Mouse (Mus musculus) MEL (cell line): ENCODE data around the gene Srsf5. TPM values are rescaled to one million over a fixed set of nuclear protein-coding genes. Genes with fewer than 3 reads are reported as not detected.
A peak's percentile ranks its signal among the peaks of the same experiment; 100 is the strongest.
"Not testable (repeated sequence)": the region's sequence is repeated elsewhere in the genome, so short reads cannot be mapped to it uniquely, and the experiment has no call there.

Source experiments
- DNase-seq: peaks from one replicate; pipeline ENCODE4 v3.0.0; 2011; ENCODE audit warnings: low read depth, low spot score
- H3K27ac ChIP-seq: 2 replicates; pipeline ENCODE4 v1.5.1; 2012; ENCODE audit warnings: low read depth, mild to moderate bottlenecking, control low read depth, low read length, moderate library complexity; ENCODE audit not compliant: control insufficient read depth
- H3K27me3 ChIP-seq, 2 experiments: fragments of 150-350 bp in 1 of 2; sonication (generic) in 1 of 2; 2 replicates each; pipeline ENCODE4 v1.6.1; 2012; ENCODE audit warnings: low read length in 2 of 2, mild to moderate bottlenecking in 2 of 2, improper control_type of control experiment in 1 of 2, moderate library complexity in 1 of 2; ENCODE audit not compliant: insufficient read depth in 2 of 2, control insufficient read depth in 1 of 2
- H3K36me3 ChIP-seq, 2 experiments: 2 replicates each; pipeline ENCODE4 v1.6.1; 2012 to 2014; ENCODE audit warnings: low read length in 2 of 2, improper control_type of control experiment in 1 of 2, inconsistent platforms in 1 of 2, mild to moderate bottlenecking in 1 of 2; ENCODE audit not compliant: insufficient read depth in 2 of 2, control insufficient read depth in 1 of 2
- H3K4me1 ChIP-seq, 2 experiments: fragments of 150-350 bp in 1 of 2; sonication (generic) in 1 of 2; 2 replicates each; pipeline ENCODE4 v1.6.1; 2012; ENCODE audit warnings: low read length in 2 of 2, improper control_type of control experiment in 1 of 2, mild to moderate bottlenecking in 1 of 2; ENCODE audit not compliant: insufficient read depth in 2 of 2, control insufficient read depth in 1 of 2
- H3K4me3 ChIP-seq, 2 experiments: fragments of 150-350 bp in 1 of 2; sonication (generic) in 1 of 2; 2 replicates each; pipeline ENCODE4 v1.5.1; 2012; ENCODE audit warnings: low read depth in 2 of 2, low read length in 2 of 2, mild to moderate bottlenecking in 2 of 2, moderate library complexity in 2 of 2, control low read depth in 1 of 2, improper control_type of control experiment in 1 of 2; ENCODE audit not compliant: control insufficient read depth in 1 of 2, insufficient read depth in 1 of 2
- H3K79me2 ChIP-seq: 2 replicates; pipeline ENCODE4 v1.6.1; 2012; ENCODE audit warnings: mild to moderate bottlenecking, low read length, moderate library complexity; ENCODE audit not compliant: control insufficient read depth, poor library complexity, insufficient read depth
- H3K9ac ChIP-seq: 2 replicates; pipeline ENCODE4 v1.6.1; 2012; ENCODE audit warnings: low read depth, mild to moderate bottlenecking, control low read depth, low read length, moderate library complexity; ENCODE audit not compliant: control insufficient read depth, poor library complexity, severe bottlenecking
- H3K9me3 ChIP-seq: fragments of 150-350 bp; sonication (generic); replicated peaks from 2 replicates; pipeline ENCODE4 v1.6.1; 2012; ENCODE audit warnings: mild to moderate bottlenecking, low read length, improper control_type of control experiment, moderate library complexity; ENCODE audit not compliant: insufficient read depth
- BHLHE40 ChIP-seq: IDR thresholded peaks from 2 replicates; pipeline ENCODE4 v1.6.1; 2012; ENCODE audit warnings: low read depth, mild to moderate bottlenecking, inconsistent platforms, low read length, improper control_type of control experiment, borderline replicate concordance
- CHD2 ChIP-seq: IDR thresholded peaks from 2 replicates; pipeline ENCODE4 v1.6.1; 2011; ENCODE audit warnings: low read length, improper control_type of control experiment
- CTCF ChIP-seq, 3 experiments: IDR thresholded peaks in 2 of 3; conservative IDR thresholded peaks in 1 of 3; 2 replicates each; pipeline ENCODE4 v1.5.1; 2011 to 2012; ENCODE audit warnings: low read length in 3 of 3, low read depth in 2 of 3, mild to moderate bottlenecking in 2 of 3, improper control_type of control experiment in 1 of 3, inconsistent platforms in 1 of 3, mixed read lengths in 1 of 3, moderate library complexity in 1 of 3; ENCODE audit not compliant: control insufficient read depth in 1 of 3, insufficient read depth in 1 of 3, poor library complexity in 1 of 3, severe bottlenecking in 1 of 3
- E2F4 ChIP-seq: IDR thresholded peaks from 2 replicates; pipeline ENCODE4 v1.6.1; 2011; ENCODE audit warnings: low read depth, low read length, improper control_type of control experiment, borderline replicate concordance
- ELF1 ChIP-seq: IDR thresholded peaks from 2 replicates; pipeline ENCODE4 v1.6.1; 2014; ENCODE audit warnings: low read depth, mild to moderate bottlenecking, inconsistent platforms, low read length, improper control_type of control experiment, moderate library complexity
- EP300 ChIP-seq, 2 experiments: IDR thresholded peaks; 2 replicates each; pipeline ENCODE4 v1.6.1; 2011; ENCODE audit warnings: improper control_type of control experiment in 2 of 2, low read length in 2 of 2, low read depth in 1 of 2, mild to moderate bottlenecking in 1 of 2
- GABPA ChIP-seq: IDR thresholded peaks from 2 replicates; pipeline ENCODE4 v1.6.1; 2012; ENCODE audit warnings: low read depth, mild to moderate bottlenecking, inconsistent platforms, low read length, improper control_type of control experiment, moderate library complexity
- GATA1 ChIP-seq: IDR thresholded peaks from 2 replicates; pipeline ENCODE4 v1.6.1; 2011; ENCODE audit warnings: low read depth, low read length, improper control_type of control experiment
- HCFC1 ChIP-seq: IDR thresholded peaks from 2 replicates; pipeline ENCODE4 v1.6.1; 2012; ENCODE audit warnings: low read depth, mild to moderate bottlenecking, inconsistent platforms, low read length, improper control_type of control experiment, moderate library complexity
- JUND ChIP-seq: IDR thresholded peaks from 2 replicates; pipeline ENCODE4 v1.6.1; 2011; ENCODE audit warnings: low read depth, mild to moderate bottlenecking, improper control_type of control experiment, low read length
- MAX ChIP-seq: IDR thresholded peaks from 2 replicates; pipeline ENCODE4 v1.6.1; 2011; ENCODE audit warnings: low read length, improper control_type of control experiment
- MAZ ChIP-seq: IDR thresholded peaks from 2 replicates; pipeline ENCODE4 v1.6.1; 2012; ENCODE audit warnings: low read depth, mild to moderate bottlenecking, inconsistent platforms, low read length, improper control_type of control experiment
- MXI1 ChIP-seq: IDR thresholded peaks from 2 replicates; pipeline ENCODE4 v1.6.1; 2011; ENCODE audit warnings: mild to moderate bottlenecking, low read depth, low read length, improper control_type of control experiment
- MYB ChIP-seq: IDR thresholded peaks from 2 replicates; pipeline ENCODE4 v1.6.1; 2011; ENCODE audit warnings: mild to moderate bottlenecking, low read depth, low read length, improper control_type of control experiment
- MYC ChIP-seq: IDR thresholded peaks from 2 replicates; pipeline ENCODE4 v1.6.1; 2011; ENCODE audit warnings: low read depth, mild to moderate bottlenecking, low read length, improper control_type of control experiment, moderate library complexity
- NELFE ChIP-seq: IDR thresholded peaks from 2 replicates; pipeline ENCODE4 v1.6.1; 2011; ENCODE audit warnings: low read depth, low read length, improper control_type of control experiment
- NRF1 ChIP-seq: IDR thresholded peaks from 2 replicates; pipeline ENCODE4 v1.6.1; 2014; ENCODE audit warnings: low read depth, mild to moderate bottlenecking, inconsistent platforms, low read length, improper control_type of control experiment, moderate library complexity; ENCODE audit not compliant: poor library complexity, insufficient read depth, severe bottlenecking
- POLR2A ChIP-seq, 2 experiments: IDR thresholded peaks; 2 replicates each; pipeline ENCODE4 v1.6.1; 2011 to 2012; ENCODE audit warnings: low read length in 2 of 2, mild to moderate bottlenecking in 2 of 2, control low read depth in 1 of 2, improper control_type of control experiment in 1 of 2, low read depth in 1 of 2, moderate library complexity in 1 of 2; ENCODE audit not compliant: control insufficient read depth in 1 of 2, insufficient read depth in 1 of 2, poor library complexity in 1 of 2
- POLR2AphosphoS2 ChIP-seq: IDR thresholded peaks from 2 replicates; pipeline ENCODE4 v1.6.1; 2011; ENCODE audit warnings: low read length, improper control_type of control experiment
- RAD21 ChIP-seq: IDR thresholded peaks from 2 replicates; pipeline ENCODE4 v1.6.1; 2011; ENCODE audit warnings: mild to moderate bottlenecking, low read depth, low read length, improper control_type of control experiment
- SIN3A ChIP-seq: IDR thresholded peaks from 2 replicates; pipeline ENCODE4 v1.6.1; 2012; ENCODE audit warnings: low read length, improper control_type of control experiment, inconsistent platforms
- SMC3 ChIP-seq: IDR thresholded peaks from 2 replicates; pipeline ENCODE4 v1.6.1; 2011; ENCODE audit warnings: low read depth, low read length, improper control_type of control experiment
- TAL1 ChIP-seq: IDR thresholded peaks from 2 replicates; pipeline ENCODE4 v1.6.1; 2012; ENCODE audit warnings: mild to moderate bottlenecking, inconsistent platforms, low read length, moderate library complexity, mixed read lengths
- UBTF ChIP-seq: IDR thresholded peaks from 2 replicates; pipeline ENCODE4 v1.6.1; 2012; ENCODE audit warnings: low read depth, mild to moderate bottlenecking, inconsistent platforms, low read length, improper control_type of control experiment, moderate library complexity, borderline replicate concordance; ENCODE audit not compliant: insufficient read depth
- USF1 ChIP-seq: IDR thresholded peaks from 2 replicates; pipeline ENCODE4 v1.6.1; 2014; ENCODE audit warnings: low read depth, mild to moderate bottlenecking, inconsistent platforms, low read length, improper control_type of control experiment, moderate library complexity
- ZC3H11A ChIP-seq: IDR thresholded peaks from 2 replicates; pipeline ENCODE4 v1.6.1; 2012; ENCODE audit warnings: low read depth, mild to moderate bottlenecking, inconsistent platforms, low read length, improper control_type of control experiment
- ZNF384 ChIP-seq: IDR thresholded peaks from 2 replicates; pipeline ENCODE4 v1.6.1; 2012; ENCODE audit warnings: low read depth, mild to moderate bottlenecking, inconsistent platforms, low read length, improper control_type of control experiment
- polyA plus RNA-seq, 2 experiments: library from polyadenylated mRNA; stranded (reverse) in 1 of 2; unstranded in 1 of 2; fragments of >175 nt in 1 of 2; fragments of >200 nt in 1 of 2; gene quantifications; 2 replicates each; pipeline versions ENCODE4 v1.2.1 to v1.2.4; 2012; ENCODE audit warnings: low replicate concordance in 2 of 2, low read depth in 1 of 2; ENCODE audit not compliant: insufficient read length in 2 of 2, insufficient read depth in 1 of 2, missing spikeins in 1 of 2
- total RNA-seq: library from RNA; depleted of rRNA; stranded (reverse); fragments of 300-350 nt; gene quantifications from 2 replicates; pipeline ENCODE4 v1.2.3, GENCODE M21; 2012

Gene Srsf5
- total and polyA plus RNA-seq, 3 experiments, result 276 to 460 (median 401) TPM

DNA sequence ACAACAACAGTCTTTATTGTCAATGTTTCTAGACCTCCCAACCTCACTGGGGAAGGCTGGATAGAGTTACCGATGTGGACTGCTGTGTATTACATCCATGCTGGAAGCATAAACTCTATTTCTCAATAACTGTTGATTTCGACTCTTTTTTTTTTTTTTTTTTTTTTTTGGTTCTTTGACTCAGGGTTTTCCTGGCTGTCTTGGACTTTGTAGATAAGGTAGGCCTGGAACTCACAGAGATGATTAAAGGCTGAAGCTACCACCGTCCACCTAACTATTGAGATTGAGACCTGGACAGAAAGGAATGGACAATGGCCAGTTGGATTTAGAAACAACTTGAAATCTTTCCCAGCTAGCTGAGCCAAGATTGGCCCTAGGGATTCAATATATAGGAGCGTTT lies 1.1 kb upstream of the Srsf5 start:
- Histone ChIP-seq H3K27me3 (no peaks in the 10 kb centered on the region), H3K27ac (peak overlapping the region; percentile 96), H3K4me1 (peaks cover 9 to 23% of the 10 kb centered on the region in 2 experiments), H3K79me2 (peaks cover 30% of the 10 kb centered on the region), H3K9me3 (no peaks in the 10 kb centered on the region), H3K36me3 (peaks cover 26 to 45% of the 10 kb centered on the region in 2 experiments), H3K9ac (peak overlapping the region; percentile 23; the same call in 1 of the 2 replicates), H3K4me3 (peak overlapping the region in 1 of 2 experiments; percentile 65; a peak in 3 of 4 replicates)
- DNase-seq, result peak; percentile 38
- TF ChIP-seq GATA1 (no peak), ZNF384 (peak; percentile 91), EP300 (IDR thresholded peaks at IDR 0.05; ENCODE audit: low read depth in 1 of 2, low read length in 2 of 2) (peak in 1 of 2 experiments; percentile 25; a peak in 1 of 4 replicates)

DNA sequence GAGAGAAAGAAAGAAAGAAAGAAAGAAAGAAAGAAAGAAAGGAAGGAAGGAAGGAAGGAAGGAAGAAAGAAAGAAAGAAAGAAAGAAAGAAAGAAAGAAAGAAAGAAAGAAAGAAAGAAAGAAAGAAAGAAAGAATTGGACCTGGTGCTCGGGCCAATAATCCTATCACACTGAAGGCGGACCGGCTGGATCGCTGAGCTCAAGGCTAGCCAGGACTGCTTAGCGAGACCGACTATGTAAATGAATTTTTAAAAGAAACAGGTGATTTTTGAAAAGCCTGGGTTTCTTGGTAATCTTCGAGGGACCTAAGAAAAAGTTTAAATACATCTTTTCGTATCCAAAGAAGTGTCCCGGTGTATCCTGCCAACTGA lies 356 bp upstream of the Srsf5 start:
- Histone ChIP-seq H3K4me1 (peaks cover 5 to 19% of the 10 kb centered on the region in 2 experiments; a peak in 3 of 4 replicates), H3K4me3 (peak overlapping the region; percentile 65 to 72), H3K36me3 (peaks cover 28 to 46% of the 10 kb centered on the region in 2 experiments), H3K27ac (peak overlapping the region; percentile 96), H3K79me2 (peaks cover 32% of the 10 kb centered on the region), H3K9ac (peak overlapping the region; percentile 77)
- not testable (repeated sequence) for H3K27me3 ChIP-seq, DNase-seq, H3K9me3 ChIP-seq

DNA sequence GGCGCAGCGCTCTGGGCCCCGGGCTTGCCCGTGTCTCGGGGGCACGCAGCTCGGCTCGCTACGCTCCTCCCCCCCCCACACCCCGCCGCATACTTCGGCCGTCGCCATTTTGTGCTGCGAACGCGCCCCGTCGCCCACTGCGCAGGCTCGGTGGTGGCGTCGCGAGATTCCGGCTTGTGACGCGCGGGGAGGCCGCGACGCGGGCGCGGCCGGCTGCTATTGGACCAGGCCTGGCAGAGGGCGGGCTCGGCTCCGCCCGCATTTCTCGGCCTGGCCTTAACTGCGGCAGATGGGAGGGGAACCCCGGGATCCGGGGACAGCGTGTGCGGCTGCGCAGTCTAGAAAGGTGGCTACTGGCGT lies 672 bp downstream of the Srsf5 start:
- H3K79me2 ChIP-seq, result peaks cover 34% of the 10 kb centered on the region
- peak overlapping the region; percentile 95 for H3K9ac ChIP-seq
- peak overlapping the region; percentile 93 for H3K27ac ChIP-seq
- peak overlapping the region; percentile 85 to 93 for H3K4me3 ChIP-seq
- DNase-seq, result peak; percentile 97
- no peaks in the 10 kb centered on the region for H3K27me3 ChIP-seq
- H3K36me3 ChIP-seq, result peaks cover 36 to 52% of the 10 kb centered on the region in 2 experiments
- no peaks in the 10 kb centered on the region for H3K9me3 ChIP-seq
- peaks cover 5 to 19% of the 10 kb centered on the region in 2 experiments; a peak in 3 of 4 replicates for H3K4me1 ChIP-seq
- no peak for TF ChIP-seq BHLHE40
- TF ChIP-seq SMC3, result no peak
- TF ChIP-seq RAD21, result no peak
- peak in 1 of 2 experiments; percentile 9; a peak in 1 of 4 replicates for TF ChIP-seq POLR2A (IDR thresholded peaks at IDR 0.05; ENCODE audit: control insufficient read depth in 1 of 2, insufficient read depth in 1 of 2, low read depth in 1 of 2, low read length in 2 of 2, poor library complexity in 1 of 2)
- no peak for TF ChIP-seq NELFE
- TF ChIP-seq HCFC1, result peak; percentile 84
- no peak for TF ChIP-seq UBTF
- TF ChIP-seq JUND, result no peak
- no peak for TF ChIP-seq EP300 (IDR thresholded peaks at IDR 0.05; ENCODE audit: low read depth in 1 of 2, low read length in 2 of 2)
- TF ChIP-seq CTCF (IDR thresholded peaks at IDR 0.05 in 2 of 3, conservative IDR thresholded peaks at IDR 0.05 in 1 of 3; ENCODE audit: control insufficient read depth in 1 of 3, insufficient read depth in 1 of 3, low read depth in 2 of 3, low read length in 3 of 3, poor library complexity in 1 of 3, severe bottlenecking in 1 of 3), result no peak
- peak; percentile 77 for TF ChIP-seq MAZ
- peak; percentile 88 for TF ChIP-seq CHD2
- TF ChIP-seq SIN3A, result no peak
- TF ChIP-seq MYB, result no peak
- no peak for TF ChIP-seq ZNF384
- peak; percentile 44 for TF ChIP-seq ELF1
- TF ChIP-seq E2F4, result 0 out of 2 replicates have a peak, but pooled peaks have one; percentile 19
- no peak for TF ChIP-seq GABPA
- no peak for TF ChIP-seq ZC3H11A
- TF ChIP-seq MYC, result no peak
- TF ChIP-seq USF1, result peak; percentile 45; the same call in 1 of the 2 replicates
- peak; percentile 89 for TF ChIP-seq NRF1
- TF ChIP-seq MXI1, result peak; percentile 56
- no peak for TF ChIP-seq TAL1
- TF ChIP-seq POLR2AphosphoS2, result no peak; the same call in 1 of the 2 replicates
- TF ChIP-seq MAX, result no peak; the same call in 1 of the 2 replicates
